Mouse (Mus musculus): ENCODE data around the gene H2-Q1. TPM values are rescaled to one million over a fixed set of nuclear protein-coding genes. Genes with fewer than 3 reads are reported as not detected.
A peak's percentile ranks its signal among the peaks of the same experiment; 100 is the strongest.
"Not testable (repeated sequence)": the region's sequence is repeated elsewhere in the genome, so short reads cannot be mapped to it uniquely, and the experiment has no call there.

Gene H2-Q1
- total RNA-seq (2015) (not detected in 2 replicates), total RNA-seq (2017) (not detected in 2 replicates)

- ATAC-seq (ENCODE audit: poor library complexity, severe bottlenecking), result no peak
Measured at GRCm38 (mm10) chr17:35320327-35321081, at the start of gene H2-Q1. TSS of gene H2-Q1 (plus strand) at chr17:35320405.

- ATAC-seq (ENCODE audit: poor library complexity, severe bottlenecking), result no peak
Measured at GRCm38 (mm10) chr17:35272249-35272648, 48.0 kb upstream of the H2-Q1 start.

- peak; percentile 97 for ATAC-seq (ENCODE audit: poor library complexity, severe bottlenecking)
Measured at GRCm38 (mm10) chr17:35274770-35275169, 45.4 kb upstream of the H2-Q1 start.

- no peak for ATAC-seq (ENCODE audit: poor library complexity, severe bottlenecking)
Measured at GRCm38 (mm10) chr17:35276304-35276864, 43.8 kb upstream of the H2-Q1 start.

GRCm38 (mm10) chr17:35278049-35278448 is 42.2 kb upstream of the H2-Q1 start:
- no peak for ATAC-seq (ENCODE audit: poor library complexity, severe bottlenecking)

GRCm38 (mm10) chr17:35278957-35279688 is 41.1 kb upstream of the H2-Q1 start:
- no peak for ATAC-seq (ENCODE audit: poor library complexity, severe bottlenecking)

- no peak for ATAC-seq (ENCODE audit: poor library complexity, severe bottlenecking)
Measured at GRCm38 (mm10) chr17:35280276-35280675, 39.9 kb upstream of the H2-Q1 start.

- ATAC-seq (ENCODE audit: poor library complexity, severe bottlenecking), result no peak
Measured at GRCm38 (mm10) chr17:35285431-35285830, 34.8 kb upstream of the H2-Q1 start.

GRCm38 (mm10) chr17:35295796-35296195 is 24.4 kb upstream of the H2-Q1 start:
- peak; percentile 49; the same call in 1 of the 2 replicates for ATAC-seq (ENCODE audit: poor library complexity, severe bottlenecking)

GRCm38 (mm10) chr17:35300261-35300945 is 19.8 kb upstream of the H2-Q1 start:
- ATAC-seq (ENCODE audit: poor library complexity, severe bottlenecking), result not testable (repeated sequence)

GRCm38 (mm10) chr17:35301645-35302258 is 18.5 kb upstream of the H2-Q1 start:
- peak; percentile 88 for ATAC-seq (ENCODE audit: poor library complexity, severe bottlenecking)

GRCm38 (mm10) chr17:35303271-35303670 is 16.9 kb upstream of the H2-Q1 start:
- ATAC-seq (ENCODE audit: poor library complexity, severe bottlenecking), result no peak

- ATAC-seq (ENCODE audit: poor library complexity, severe bottlenecking), result no peak
Measured at GRCm38 (mm10) chr17:35303756-35304350, 16.4 kb upstream of the H2-Q1 start.

GRCm38 (mm10) chr17:35304478-35304877 is 15.7 kb upstream of the H2-Q1 start:
- no peak for ATAC-seq (ENCODE audit: poor library complexity, severe bottlenecking)

GRCm38 (mm10) chr17:35304921-35305320 is 15.3 kb upstream of the H2-Q1 start:
- not testable (repeated sequence) for ATAC-seq (ENCODE audit: poor library complexity, severe bottlenecking)

- no peak for ATAC-seq (ENCODE audit: poor library complexity, severe bottlenecking)
Measured at GRCm38 (mm10) chr17:35318671-35319070, 1.5 kb upstream of the H2-Q1 start.

- not testable (repeated sequence) for ATAC-seq (ENCODE audit: poor library complexity, severe bottlenecking)
Measured at GRCm38 (mm10) chr17:35325124-35325523, 4.9 kb downstream of the H2-Q1 start.

- not testable (repeated sequence) for ATAC-seq (ENCODE audit: poor library complexity, severe bottlenecking)
Measured at GRCm38 (mm10) chr17:35326000-35326399, 5.8 kb downstream of the H2-Q1 start.

- not testable (repeated sequence) for ATAC-seq (ENCODE audit: poor library complexity, severe bottlenecking)
Measured at GRCm38 (mm10) chr17:35329714-35330113, 9.5 kb downstream of the H2-Q1 start.

- not testable (repeated sequence) for ATAC-seq (ENCODE audit: poor library complexity, severe bottlenecking)
Measured at GRCm38 (mm10) chr17:35331546-35331945, 11.3 kb downstream of the H2-Q1 start.

Data from megakaryocyte, adult 5-6 weeks (primary cell).